Mouse (Mus musculus) MEL-GATA-1-ER (cell line): ENCODE data around the gene Megf6.

Experiments used
- DNase-seq: peaks from one replicate; pipeline ENCODE4 v3.0.0-alpha.2; 2012; ENCODE audit warnings: low read depth; ENCODE audit errors: extremely low read depth

The Megf6 gene

GRCm38 (mm10) chr4:154248092-154248805 lies 77.7 kb downstream of the Megf6 start:
- DNase-seq, result no peak

- DNase-seq, result no peak
These were observed 78.8 kb downstream of the Megf6 start for GRCm38 (mm10) chr4:154249316-154249715.

GRCm38 (mm10) chr4:154252537-154253255 lies 82.2 kb downstream of the Megf6 start:
- DNase-seq, result no peak

- no peak for DNase-seq
These were observed 90.2 kb downstream of the Megf6 start for GRCm38 (mm10) chr4:154260755-154261154.

GRCm38 (mm10) chr4:154262071-154262470 lies 91.5 kb downstream of the Megf6 start:
- no peak for DNase-seq

- no peak for DNase-seq
These were observed 97.0 kb downstream of the Megf6 start for GRCm38 (mm10) chr4:154267511-154267910.

GRCm38 (mm10) chr4:154269520-154269919 lies 99.0 kb downstream of the Megf6 start:
- DNase-seq, result no peak

GRCm38 (mm10) chr4:154273000-154273399 lies 102.5 kb downstream of the Megf6 start:
- peak; percentile 2 for DNase-seq

- DNase-seq, result no peak
These were observed 109.0 kb downstream of the Megf6 start for GRCm38 (mm10) chr4:154279481-154279880.

- no peak for DNase-seq
These were observed 113.1 kb downstream of the Megf6 start for GRCm38 (mm10) chr4:154283671-154284070.

- no peak for DNase-seq
These were observed 123.2 kb downstream of the Megf6 start for GRCm38 (mm10) chr4:154293735-154294201.

GRCm38 (mm10) chr4:154294262-154294731 lies 123.8 kb downstream of the Megf6 start:
- DNase-seq, result no peak

- no peak for DNase-seq
These were observed 127.2 kb downstream of the Megf6 start for GRCm38 (mm10) chr4:154297761-154298160.

- DNase-seq, result no peak
These were observed 129.2 kb downstream of the Megf6 start for GRCm38 (mm10) chr4:154299541-154300271.

- no peak for DNase-seq
These were observed 130.9 kb downstream of the Megf6 start, which contains the start of gene Arhgef16 for GRCm38 (mm10) chr4:154301466-154301881. TSS of gene Arhgef16 (minus strand) at chr4:154301676.

- DNase-seq, result no peak
These were observed 138.6 kb downstream of the Megf6 start for GRCm38 (mm10) chr4:154309131-154309530.

GRCm38 (mm10) chr4:154310576-154311262 lies 140.2 kb downstream of the Megf6 start:
- DNase-seq, result no peak

GRCm38 (mm10) chr4:154312143-154312812 lies 141.7 kb downstream of the Megf6 start:
- DNase-seq, result no peak

- DNase-seq, result no peak
These were observed 142.5 kb downstream of the Megf6 start for GRCm38 (mm10) chr4:154312935-154313621.

- no peak for DNase-seq
These were observed 143.1 kb downstream of the Megf6 start for GRCm38 (mm10) chr4:154313622-154313967.
